Mouse (Mus musculus): ENCODE results near the gene Hoxa13. TPM values are rescaled to one million over a fixed set of nuclear protein-coding genes. Genes with fewer than 3 reads are reported as not detected.

The Hoxa13 gene
- polyA plus RNA-seq, 1 experiment from 2014 or later = not detected

- Histone ChIP-seq H3K9ac (no peak overlapping the region), H3K9me3 (replicated peaks) (no peaks in the 10 kb centered on the region), H3K4me2 (peak overlapping the region; percentile 51), H3K4me3 (peak overlapping the region; percentile 30), H3K27me3 (replicated peaks) (peaks cover 96% of the 10 kb centered on the region), H3K4me1 (replicated peaks) (peaks cover 25% of the 10 kb centered on the region), H3K36me3 (no peaks in the 10 kb centered on the region), H3K27ac (ENCODE audit: poor library complexity, severe bottlenecking) (no peak overlapping the region)
- 2% methylated on average over 22 of the region's 22 CpGs for WGBS
- ATAC-seq (ENCODE audit: insufficient number of reproducible peaks, low FRiP score) = no peak
Measured at GRCm38 (mm10) chr6:52212556-52213118, 48.0 kb downstream of the Hoxa13 start.

- Histone ChIP-seq H3K36me3 (no peaks in the 10 kb centered on the region), H3K4me2 (no peak overlapping the region), H3K27ac (ENCODE audit: poor library complexity, severe bottlenecking) (no peak overlapping the region), H3K27me3 (replicated peaks) (peaks cover 96% of the 10 kb centered on the region), H3K4me3 (no peak overlapping the region), H3K9me3 (replicated peaks) (no peaks in the 10 kb centered on the region), H3K4me1 (replicated peaks) (peaks cover 19% of the 10 kb centered on the region), H3K9ac (no peak overlapping the region)
- WGBS = 4% methylated on average over 13 of the region's 13 CpGs
- no peak for ATAC-seq (ENCODE audit: insufficient number of reproducible peaks, low FRiP score)
Measured at GRCm38 (mm10) chr6:52211961-52212360, 48.7 kb downstream of the Hoxa13 start.

- peaks cover 96% of the 10 kb centered on the region for H3K27me3 ChIP-seq (replicated peaks)
- H3K4me1 ChIP-seq (replicated peaks) = peaks cover 16% of the 10 kb centered on the region
- WGBS = 2% methylated on average over 37 of the region's 37 CpGs
Measured at GRCm38 (mm10) chr6:52211170-52211935, 49.3 kb downstream of the Hoxa13 start.

GRCm38 (mm10) chr6:52209685-52210046, 51.0 kb downstream of the Hoxa13 start:
- no peak overlapping the region for H3K27ac ChIP-seq (ENCODE audit: poor library complexity, severe bottlenecking)
- H3K9me3 ChIP-seq (replicated peaks) = no peaks in the 10 kb centered on the region
- H3K4me1 ChIP-seq (replicated peaks) = peaks cover 16% of the 10 kb centered on the region
- H3K4me2 ChIP-seq = no peak overlapping the region
- 8% methylated on average over 12 of the region's 12 CpGs for WGBS
- H3K36me3 ChIP-seq = no peaks in the 10 kb centered on the region
- H3K4me3 ChIP-seq = no peak overlapping the region
- H3K27me3 ChIP-seq (replicated peaks) = peaks cover 96% of the 10 kb centered on the region
- ATAC-seq (ENCODE audit: insufficient number of reproducible peaks, low FRiP score) = no peak
- no peak overlapping the region for H3K9ac ChIP-seq

More at GRCm38 (mm10) chr6:52211170-52211935, 49.3 kb downstream of the Hoxa13 start:
- no peaks in the 10 kb centered on the region for H3K36me3 ChIP-seq
- H3K9ac ChIP-seq = no peak overlapping the region
- no peaks in the 10 kb centered on the region for H3K9me3 ChIP-seq (replicated peaks)
- ATAC-seq (ENCODE audit: insufficient number of reproducible peaks, low FRiP score) = peak; percentile 54
- H3K4me2 ChIP-seq = 0 out of 2 replicates have a peak overlapping the region, but pooled peaks have one; percentile 11
- no peak overlapping the region for H3K4me3 ChIP-seq
- H3K27ac ChIP-seq (ENCODE audit: poor library complexity, severe bottlenecking) = no peak overlapping the region

- peak overlapping the region; percentile 25 for H3K4me3 ChIP-seq
- 5% methylated on average over 18 of the region's 18 CpGs for WGBS
- H3K27ac ChIP-seq (ENCODE audit: poor library complexity, severe bottlenecking) = no peak overlapping the region
- H3K9ac ChIP-seq = no peak overlapping the region
- ATAC-seq (ENCODE audit: insufficient number of reproducible peaks, low FRiP score) = no peak
- H3K36me3 ChIP-seq = no peaks in the 10 kb centered on the region
- H3K4me2 ChIP-seq = peak overlapping the region; percentile 49
- H3K4me1 ChIP-seq (replicated peaks) = peaks cover 22% of the 10 kb centered on the region
- no peaks in the 10 kb centered on the region for H3K9me3 ChIP-seq (replicated peaks)
- H3K27me3 ChIP-seq (replicated peaks) = peaks cover 96% of the 10 kb centered on the region
Measured at GRCm38 (mm10) chr6:52208868-52209684, 51.6 kb downstream of the Hoxa13 start.

- ATAC-seq (ENCODE audit: insufficient number of reproducible peaks, low FRiP score) = no peak
- H3K27ac ChIP-seq (ENCODE audit: poor library complexity, severe bottlenecking) = no peak within 1 kb of the TSS
- H3K27me3 ChIP-seq (replicated peaks) = peaks cover 98% of the 10 kb centered on the region
- H3K9ac ChIP-seq = no peak within 1 kb of the TSS
- peak within 1 kb of the TSS; percentile 25 for H3K4me3 ChIP-seq
- H3K4me2 ChIP-seq = peak within 1 kb of the TSS; percentile 49
- WGBS = 1% methylated on average over 47 of the region's 47 CpGs
- peaks cover 30% of the 10 kb centered on the region for H3K4me1 ChIP-seq (replicated peaks)
- no peaks in the 10 kb centered on the region for H3K9me3 ChIP-seq (replicated peaks)
- H3K36me3 ChIP-seq = no peaks in the 10 kb centered on the region
Measured at GRCm38 (mm10) chr6:52208072-52208867, 52.4 kb downstream of the Hoxa13 start, which contains the start of gene Hoxa6. Gene Hoxa6 (minus strand): TSS chr6:52208722.

MicroRNA genes within 50 kb of the gene (microRNA counts, 519-probe panel; counts per million panel counts)
- microRNA mmu-miR-196b = not detected

Small RNAs within 50 kb of the gene (microRNA-seq; reads per million reads assigned to microRNA genes)
- 295 reads per million, percentile 66 among the genes with 10 or more reads in this experiment for gene Mir196b

Other genes with a start within 250 kb of the Hoxa13 start
- 12.2 and 13.9 TPM in 2 replicates for gene Skap2, start 248.3 kb downstream of the Hoxa13 start, polyA plus RNA-seq (2016; fragmentation: Nextera tagmentation; extraction: Ambion mirVana)
- 0.89 and 1.3 TPM in 2 replicates for gene Hoxa1, start 102.6 kb downstream of the Hoxa13 start, polyA plus RNA-seq (2016; fragmentation: Nextera tagmentation; extraction: Ambion mirVana)
- 0.98 and 1.2 TPM in 2 replicates for gene Hoxa2, start 96.0 kb downstream of the Hoxa13 start, polyA plus RNA-seq (2016; fragmentation: Nextera tagmentation; extraction: Ambion mirVana)
- 0.15 and 0.36 TPM in 2 replicates for gene 5730596B20Rik, start 83.4 kb downstream of the Hoxa13 start, polyA plus RNA-seq (2016; fragmentation: Nextera tagmentation; extraction: Ambion mirVana)
- gene Hoxa4, start 69.1 kb downstream of the Hoxa13 start, polyA plus RNA-seq (2016; fragmentation: Nextera tagmentation; extraction: Ambion mirVana) = 0.38 and 0.39 TPM in 2 replicates
- 0.96 and 1.7 TPM in 2 replicates for gene Hoxa5, start 56.3 kb downstream of the Hoxa13 start, polyA plus RNA-seq (2016; fragmentation: Nextera tagmentation; extraction: Ambion mirVana)
- gene Hoxa6, start 52.2 kb downstream of the Hoxa13 start, polyA plus RNA-seq (2016; fragmentation: Nextera tagmentation; extraction: Ambion mirVana) = not detected in 2 replicates
- gene Hoxa3, start 47.5 kb downstream of the Hoxa13 start, polyA plus RNA-seq (2016; fragmentation: Nextera tagmentation; extraction: Ambion mirVana) = 0.72 and 0.80 TPM in 2 replicates
- not detected in 2 replicates for gene Gm28308, start 47.5 kb downstream of the Hoxa13 start, polyA plus RNA-seq (2016; fragmentation: Nextera tagmentation; extraction: Ambion mirVana)
- 0.44 TPM in 1 of 2 replicates, not detected in the other for gene Hoxa7, start 39.0 kb downstream of the Hoxa13 start, polyA plus RNA-seq (2016; fragmentation: Nextera tagmentation; extraction: Ambion mirVana)
- 0.48 and 0.54 TPM in 2 replicates for gene Hoxa9, start 29.8 kb downstream of the Hoxa13 start, polyA plus RNA-seq (2016; fragmentation: Nextera tagmentation; extraction: Ambion mirVana)
- gene Hoxa10, start 20.0 kb downstream of the Hoxa13 start, polyA plus RNA-seq (2016; fragmentation: Nextera tagmentation; extraction: Ambion mirVana) = 0.31 and 0.60 TPM in 2 replicates
- gene Hoxa11, start 15.1 kb downstream of the Hoxa13 start, polyA plus RNA-seq (2016; fragmentation: Nextera tagmentation; extraction: Ambion mirVana) = 0.09 TPM in 1 of 2 replicates, not detected in the other
- not detected in 2 replicates for gene Evx1, start 52.6 kb upstream of the Hoxa13 start, polyA plus RNA-seq (2016; fragmentation: Nextera tagmentation; extraction: Ambion mirVana)

Measured in heart, embryonic 12.5 days (tissue).